Mouse (Mus musculus): ENCODE results near the gene Pomt1.

Gene Pomt1

DNA sequence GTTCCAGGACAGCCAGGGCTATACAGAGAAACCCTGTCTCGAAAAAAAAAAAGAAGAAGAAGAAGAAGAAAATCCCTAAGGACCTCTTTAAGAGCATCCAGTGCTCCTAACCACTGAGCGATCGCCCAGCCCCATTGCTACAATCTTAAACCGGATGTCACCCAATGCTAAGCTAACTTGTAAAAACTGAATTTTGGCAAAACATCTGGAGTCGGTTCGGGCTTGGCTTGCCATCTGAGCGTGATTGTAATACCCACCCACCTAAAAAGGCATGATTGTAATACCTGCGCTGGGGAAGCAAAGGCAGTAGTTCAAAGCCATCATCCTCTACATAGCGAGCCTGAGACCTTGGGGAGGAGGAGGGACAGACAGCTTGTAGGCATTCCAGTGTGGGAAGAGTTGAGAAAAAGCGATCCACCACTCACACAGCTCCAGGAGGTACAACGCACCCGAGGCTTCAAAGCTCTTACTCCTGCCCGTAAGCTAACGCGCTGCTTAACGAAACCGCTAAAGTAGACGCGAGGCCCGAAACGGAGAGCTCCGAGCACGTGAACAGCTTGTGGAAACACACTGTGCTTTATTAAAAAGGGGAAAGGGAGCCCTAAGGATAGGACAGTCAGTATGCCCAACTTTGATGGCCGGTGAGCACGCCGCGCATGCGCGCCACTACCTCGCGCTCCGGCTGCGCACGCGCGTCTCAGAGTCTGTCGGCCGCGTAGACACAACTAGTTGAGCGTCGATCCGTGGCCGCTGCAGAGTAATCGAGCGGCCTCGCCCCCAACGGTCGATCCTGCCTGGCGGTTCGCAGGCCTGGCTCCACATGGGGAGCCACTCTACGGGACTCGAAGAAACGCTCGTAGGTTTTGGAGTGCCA lies at the start of gene Pomt1:
Pomt1 (plus strand) TSS at position 705 of the 874 bp plus-strand sequence.
- DNase-seq (ENCODE audit: low spot score): peak; percentile 83

DNA sequence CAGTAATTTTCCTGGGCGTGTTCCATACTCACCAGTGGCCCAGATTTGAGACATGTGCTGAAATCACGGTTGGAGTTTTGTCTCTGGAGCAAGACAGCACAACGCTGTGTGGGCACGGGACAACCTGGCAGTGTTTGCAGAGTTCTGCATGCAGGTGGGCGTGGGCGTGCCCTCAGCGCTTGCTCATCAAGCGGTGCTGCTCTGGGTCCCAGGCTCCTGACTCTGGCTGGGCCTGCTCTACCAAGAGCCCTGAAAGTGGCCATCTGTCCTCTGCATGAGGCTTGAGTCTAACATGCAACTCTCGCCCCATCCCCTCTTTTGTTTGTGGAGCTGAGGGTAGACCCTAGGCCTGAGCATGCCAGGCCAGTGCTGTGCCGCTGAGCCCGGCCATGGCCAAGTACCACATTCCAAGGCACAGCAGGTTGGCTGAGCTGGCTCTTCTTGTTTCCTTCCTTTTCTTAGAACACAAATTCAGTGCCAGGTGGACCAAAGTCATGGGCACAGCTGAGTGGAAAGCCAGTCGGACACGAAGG lies 49.3 kb upstream of the Pomt1 start:
- no peak for DNase-seq (ENCODE audit: low spot score)

DNA sequence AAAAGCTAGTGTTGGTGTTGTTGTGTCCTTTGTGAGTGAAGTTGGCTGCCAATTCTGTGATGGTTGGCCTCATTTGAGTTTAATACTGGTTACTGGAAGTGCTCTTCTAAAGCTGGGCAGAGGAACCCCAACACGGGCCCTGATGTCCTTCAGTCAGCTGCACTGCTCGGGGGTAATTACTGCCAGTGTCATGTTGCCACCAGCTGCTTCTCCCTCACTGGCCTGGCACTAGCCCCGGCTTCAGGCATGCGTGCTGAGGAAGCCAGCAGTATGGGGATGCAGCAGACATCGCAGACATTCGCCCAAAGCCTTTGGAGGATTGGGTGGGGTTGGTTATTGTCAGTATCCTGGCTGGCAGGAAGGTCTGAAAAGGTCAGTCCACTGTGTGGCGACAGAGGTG lies 48.7 kb upstream of the Pomt1 start:
- DNase-seq (ENCODE audit: low spot score): no peak

DNA sequence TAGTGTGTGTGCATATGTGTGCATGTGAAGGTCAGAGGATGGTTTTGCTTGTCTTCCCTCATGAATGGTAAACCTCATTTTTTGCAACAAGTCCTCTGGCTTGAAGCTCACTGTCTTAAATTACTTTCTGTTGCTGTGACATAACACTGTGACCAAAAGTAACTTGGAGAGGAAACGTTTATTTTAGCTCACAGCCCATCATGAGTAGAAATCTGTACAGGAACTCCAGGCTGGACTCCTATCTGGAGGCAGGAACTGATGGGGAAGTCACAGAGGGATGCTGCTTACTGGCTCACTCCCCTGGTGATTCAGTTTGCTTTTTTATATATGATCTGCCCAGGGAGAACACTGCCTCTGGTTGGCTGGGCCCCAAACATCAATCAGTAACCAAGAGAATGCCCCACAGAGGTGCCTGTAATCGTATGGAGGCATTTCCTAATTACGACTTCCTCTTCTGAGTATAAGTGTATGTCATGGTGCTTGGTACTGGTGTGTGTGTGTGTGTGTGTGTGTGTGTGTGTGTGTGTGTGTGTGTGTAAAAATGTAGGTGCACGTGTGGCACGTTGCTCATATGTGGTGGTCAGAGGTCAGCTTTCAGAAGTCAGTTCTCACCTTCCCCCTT lies 47.2 kb upstream of the Pomt1 start:
- no peak for DNase-seq (ENCODE audit: low spot score)

DNA sequence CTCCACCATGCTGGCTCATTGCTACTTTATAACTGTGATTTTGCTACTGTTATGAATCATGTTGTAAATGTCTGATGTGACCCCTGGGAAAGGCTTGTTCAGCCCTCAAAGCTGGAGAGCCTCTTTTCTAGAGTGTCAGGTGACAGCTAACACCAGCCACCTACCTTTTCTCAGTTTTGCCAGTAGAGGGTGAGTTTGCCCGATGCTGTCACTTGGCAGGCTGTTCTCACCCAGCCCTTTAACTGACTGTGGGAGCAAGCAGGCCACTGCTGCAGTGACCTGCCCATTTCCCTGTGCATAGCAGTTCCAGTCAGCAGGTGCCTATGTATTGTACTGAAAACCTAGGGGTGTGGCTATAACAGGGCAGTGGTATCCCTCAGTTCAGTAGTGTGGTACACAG lies 45.8 kb upstream of the Pomt1 start:
- no peak for DNase-seq (ENCODE audit: low spot score)

DNA sequence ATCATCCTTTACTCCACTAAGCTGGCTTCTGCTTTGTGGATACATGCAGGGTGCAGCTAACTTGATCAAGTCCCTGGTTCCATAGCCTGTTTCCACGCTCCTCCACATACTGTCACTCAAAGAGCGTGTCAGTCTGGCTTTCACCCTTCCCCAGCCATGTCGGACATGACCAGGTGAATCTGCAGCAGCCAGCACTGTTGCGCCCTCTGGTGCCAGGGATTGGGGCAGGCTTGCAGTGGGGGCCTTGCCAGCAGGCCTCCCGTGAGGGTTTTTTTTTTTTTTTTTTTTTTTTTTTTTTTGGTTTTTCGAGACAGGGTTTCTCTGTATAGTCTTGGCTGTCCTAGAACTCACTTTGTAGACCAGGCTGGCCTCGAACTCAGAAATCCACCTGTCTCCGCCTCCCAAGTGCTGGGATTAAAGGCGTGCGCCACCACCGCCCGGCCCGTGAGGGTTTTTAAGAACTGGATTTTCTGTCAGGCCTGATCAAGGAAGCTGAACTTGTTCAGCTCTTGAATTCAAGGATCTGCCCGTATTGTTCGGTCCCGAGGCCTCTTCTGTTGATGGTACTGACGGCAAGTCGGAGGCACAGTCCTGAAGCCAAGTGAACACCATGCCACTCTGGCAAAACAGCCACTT lies 44.4 kb upstream of the Pomt1 start:
- peak; percentile 48 for DNase-seq (ENCODE audit: low spot score)

DNA sequence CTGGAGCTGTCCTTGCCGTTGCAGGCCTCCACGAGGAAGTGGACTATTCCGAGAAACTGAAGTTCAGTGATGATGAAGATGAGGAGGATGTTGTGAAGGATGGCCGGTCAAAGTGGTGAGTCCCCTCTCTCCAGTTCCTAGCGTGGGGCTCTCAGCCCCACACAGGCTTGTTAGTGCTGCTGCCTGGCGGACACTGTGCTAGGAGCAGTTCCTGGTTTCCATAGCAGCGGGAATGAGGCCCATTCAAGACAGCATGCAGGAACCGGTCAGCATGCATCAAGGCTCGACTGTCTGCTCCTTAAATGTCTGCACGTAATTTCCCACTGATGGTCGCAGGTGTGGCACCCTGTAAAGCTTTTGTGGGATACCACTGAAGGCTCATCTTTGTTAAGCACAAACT lies 37.4 kb upstream of the Pomt1 start:
- DNase-seq (ENCODE audit: low spot score): no peak

DNA sequence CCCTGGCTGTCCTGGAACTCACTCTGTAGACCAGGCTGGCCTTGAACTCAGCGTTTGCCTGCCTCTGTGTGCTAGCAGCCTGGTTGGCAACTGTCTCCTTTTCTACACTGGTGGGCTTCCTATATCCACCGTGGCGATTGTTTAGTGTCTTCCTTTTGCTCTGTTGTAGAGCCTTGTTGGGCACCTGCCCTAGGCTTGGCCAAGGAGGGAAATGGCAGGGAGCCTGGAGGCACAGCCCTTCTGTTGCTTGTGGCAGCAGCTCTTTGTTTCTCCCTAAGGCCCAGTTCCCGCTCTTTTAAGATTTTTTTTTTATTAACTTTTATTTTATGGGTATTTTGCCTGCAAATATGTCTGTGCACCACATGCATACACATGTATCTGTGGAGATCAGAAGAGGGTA lies 36.4 kb upstream of the Pomt1 start:
- no peak for DNase-seq (ENCODE audit: low spot score)

DNA sequence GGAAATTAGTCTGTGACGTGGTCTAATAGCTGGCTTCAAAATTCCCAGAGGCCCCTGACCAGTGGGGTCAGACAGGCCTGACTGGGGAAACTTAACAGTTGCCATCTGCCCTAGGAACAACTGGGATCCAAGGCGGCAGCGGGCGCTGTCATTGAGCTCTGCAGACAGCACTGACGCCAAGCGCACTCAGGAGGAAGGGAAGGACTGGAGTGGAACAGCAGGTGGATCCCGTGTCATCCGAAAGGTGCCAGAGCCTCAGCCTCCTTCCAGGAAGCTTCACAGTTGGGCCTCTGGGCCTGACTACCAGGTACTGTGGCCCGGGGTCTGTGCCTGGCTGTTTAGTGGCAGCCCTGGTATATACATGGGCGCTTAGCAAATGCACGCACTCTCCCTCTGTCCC lies 35.7 kb upstream of the Pomt1 start:
- no peak for DNase-seq (ENCODE audit: low spot score)

DNA sequence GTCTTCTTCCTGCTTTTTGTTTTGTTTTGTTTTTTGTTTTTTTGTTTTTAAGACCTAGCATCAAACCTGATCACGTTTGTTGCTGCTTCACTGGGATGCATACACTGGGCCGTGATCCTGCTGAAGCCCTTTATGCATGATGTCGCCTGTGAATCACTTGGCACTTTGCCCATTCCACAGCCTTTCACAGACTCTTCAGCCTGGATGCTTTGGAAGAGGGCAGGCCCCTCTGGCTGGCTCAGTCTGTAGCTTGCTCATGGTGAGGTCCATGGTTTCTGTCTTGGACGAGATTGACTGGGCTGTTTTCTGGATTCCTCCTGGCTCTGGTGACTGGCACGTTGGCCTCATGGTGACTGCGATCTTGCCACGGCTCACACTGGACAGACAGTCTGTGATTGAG lies 34.9 kb upstream of the Pomt1 start:
- no peak for DNase-seq (ENCODE audit: low spot score)

DNA sequence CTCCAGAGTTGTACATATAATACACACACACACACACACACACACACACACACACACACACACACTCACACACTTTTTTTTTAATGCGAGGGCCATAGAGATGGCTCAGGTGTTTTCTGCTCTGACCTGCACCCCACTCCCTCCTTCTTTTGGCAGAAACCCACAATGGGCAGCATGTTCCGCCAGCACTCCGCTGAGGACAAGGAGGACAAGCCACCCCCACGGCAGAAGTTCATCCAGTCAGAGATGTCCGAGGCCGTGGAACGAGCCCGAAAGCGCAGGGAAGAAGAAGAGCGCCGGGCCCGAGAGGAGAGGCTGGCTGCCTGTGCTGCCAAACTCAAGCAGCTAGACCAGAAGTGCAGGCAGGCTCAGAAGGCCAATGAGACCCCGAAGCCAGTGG lies 32.5 kb upstream of the Pomt1 start:
- DNase-seq (ENCODE audit: low spot score): no peak

DNA sequence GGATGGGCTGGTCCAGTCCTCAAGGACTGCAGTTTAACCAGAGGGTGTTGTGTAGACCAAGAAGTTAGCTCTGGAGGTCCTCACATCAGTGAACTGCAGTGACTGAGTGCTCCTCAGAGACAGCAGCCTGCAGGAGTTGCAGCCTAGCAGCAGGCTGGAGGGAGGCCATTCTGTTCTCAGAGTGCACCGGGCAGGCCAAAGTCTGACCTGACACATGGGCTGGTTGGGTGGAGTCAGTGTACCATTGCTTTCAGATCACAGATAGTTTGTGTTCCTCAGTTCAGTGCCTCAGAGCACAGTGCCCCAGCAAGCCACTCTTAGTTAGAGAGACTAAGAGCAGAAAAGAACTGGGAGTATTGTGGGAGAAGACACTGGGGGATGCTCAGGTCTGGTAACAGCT lies 28.7 kb upstream of the Pomt1 start:
- no peak for DNase-seq (ENCODE audit: low spot score)

DNA sequence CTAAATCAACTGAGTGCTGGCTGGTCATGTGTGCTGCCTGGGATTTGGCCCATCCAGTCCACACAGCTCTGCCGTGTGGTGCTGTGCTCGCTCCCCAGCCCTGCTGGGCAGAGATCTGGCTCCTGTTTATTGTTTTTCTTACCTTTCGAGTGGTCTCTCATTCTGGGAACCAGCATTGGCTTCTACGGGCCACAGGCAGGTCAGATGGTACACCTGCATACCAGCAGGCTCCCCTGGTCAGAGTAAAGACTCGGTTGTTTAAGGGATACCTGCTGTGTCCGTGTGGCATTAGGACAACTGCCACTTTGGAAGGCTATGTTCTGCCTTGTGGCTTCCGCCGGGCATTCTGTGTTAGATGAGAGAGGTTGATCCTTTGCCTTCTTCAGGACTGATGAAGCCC lies 24.7 kb upstream of the Pomt1 start:
- no peak for DNase-seq (ENCODE audit: low spot score)

DNA sequence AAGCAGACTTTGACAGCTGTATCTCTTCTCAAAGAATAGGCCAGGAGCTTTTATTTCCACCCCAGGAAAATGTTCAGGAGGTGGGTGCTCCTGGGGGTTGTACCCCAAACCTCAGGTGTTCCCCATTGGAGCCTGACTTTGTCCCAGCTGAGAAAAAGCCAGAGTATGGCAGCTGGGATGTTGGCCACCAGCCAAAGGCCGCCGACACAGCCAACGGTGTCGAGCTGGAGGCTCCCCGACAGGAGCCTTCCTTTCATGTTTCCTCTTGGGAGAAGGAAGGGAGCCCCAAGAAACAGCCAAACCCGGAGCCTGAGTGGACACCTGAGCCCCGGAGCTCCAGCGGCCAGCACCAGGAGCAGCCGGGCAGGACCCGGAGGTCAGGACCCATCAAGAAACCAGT lies 23.4 kb upstream of the Pomt1 start:
- DNase-seq (ENCODE audit: low spot score): no peak

DNA sequence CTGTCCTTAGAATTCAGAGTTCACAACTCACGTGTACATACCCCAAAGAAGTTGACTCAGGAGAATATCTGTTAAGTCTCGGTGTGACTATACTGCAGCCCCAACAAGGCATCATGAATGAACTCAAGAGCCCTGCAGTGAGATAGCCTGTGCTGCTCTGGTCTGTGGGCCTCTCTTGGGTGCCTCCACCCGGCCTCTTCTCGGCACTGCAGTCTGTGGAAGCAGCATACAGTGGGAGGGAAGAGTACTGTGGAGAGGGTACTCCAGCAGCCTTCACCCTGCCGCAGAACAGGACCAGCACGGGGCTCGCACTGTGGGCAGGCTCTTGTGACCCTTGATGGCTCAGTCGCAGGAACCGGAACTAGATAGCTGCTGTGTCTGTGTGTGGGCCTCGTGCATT lies 20.8 kb upstream of the Pomt1 start:
- no peak for DNase-seq (ENCODE audit: low spot score)

DNA sequence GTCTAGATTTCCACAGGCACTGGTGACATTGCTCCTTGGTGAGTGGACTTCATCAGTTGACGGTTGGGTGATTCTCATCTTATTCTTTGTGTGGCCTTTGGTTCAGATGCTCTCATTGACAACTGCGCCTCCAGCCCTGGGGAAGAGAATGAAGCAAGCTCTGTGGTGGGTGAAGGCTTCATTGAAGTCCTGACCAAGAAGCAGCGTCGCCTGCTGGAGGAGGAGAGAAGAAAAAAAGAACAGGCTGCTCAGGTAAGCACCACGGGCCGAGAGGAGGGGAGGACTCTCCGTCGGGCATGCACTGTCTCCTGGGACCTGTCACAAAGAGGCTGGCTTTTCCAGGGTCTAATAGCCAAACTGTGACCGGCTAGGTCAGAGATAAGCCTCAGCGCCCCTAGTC lies 19.9 kb upstream of the Pomt1 start:
- DNase-seq (ENCODE audit: low spot score): no peak

DNA sequence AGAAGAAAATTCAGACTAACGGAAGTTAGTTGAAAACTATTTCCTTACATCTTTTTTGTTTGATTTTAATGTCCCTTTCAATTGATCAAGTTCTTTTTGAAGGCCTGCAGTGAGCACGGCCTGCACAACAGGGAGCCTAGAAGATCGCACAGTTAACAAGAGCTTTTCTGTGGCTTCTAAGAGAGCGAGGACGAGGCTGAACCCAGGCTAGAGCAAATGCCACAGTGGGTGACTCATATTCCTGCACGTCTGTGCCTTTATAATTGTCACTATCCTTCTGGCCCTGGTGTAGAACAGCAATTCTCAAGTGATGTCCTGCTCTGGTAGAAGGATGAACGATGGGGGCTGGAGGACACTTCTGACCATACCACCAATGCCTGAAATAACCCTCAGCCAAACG lies 18.7 kb upstream of the Pomt1 start:
- DNase-seq (ENCODE audit: low spot score): no peak

DNA sequence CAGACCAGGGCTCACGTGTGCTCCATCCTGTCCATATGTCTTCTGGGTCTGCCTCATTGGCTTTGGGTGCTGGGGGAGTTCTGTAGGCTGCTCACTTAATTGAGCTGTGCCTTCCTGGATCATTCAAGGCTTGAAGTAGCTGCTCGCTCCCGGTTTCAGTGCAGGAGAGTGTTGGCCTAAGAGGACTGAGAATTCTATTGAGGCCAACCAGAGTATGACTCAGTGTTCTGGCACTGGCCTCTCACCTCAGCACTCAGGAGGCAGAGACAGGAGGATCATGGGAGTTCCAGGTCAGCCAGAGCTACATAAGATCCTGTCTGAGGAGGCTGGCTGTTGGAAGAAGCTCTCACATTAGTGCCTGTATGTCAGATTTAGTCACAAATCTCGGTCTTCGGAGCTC lies 18.3 kb upstream of the Pomt1 start:
- DNase-seq (ENCODE audit: low spot score): no peak

DNA sequence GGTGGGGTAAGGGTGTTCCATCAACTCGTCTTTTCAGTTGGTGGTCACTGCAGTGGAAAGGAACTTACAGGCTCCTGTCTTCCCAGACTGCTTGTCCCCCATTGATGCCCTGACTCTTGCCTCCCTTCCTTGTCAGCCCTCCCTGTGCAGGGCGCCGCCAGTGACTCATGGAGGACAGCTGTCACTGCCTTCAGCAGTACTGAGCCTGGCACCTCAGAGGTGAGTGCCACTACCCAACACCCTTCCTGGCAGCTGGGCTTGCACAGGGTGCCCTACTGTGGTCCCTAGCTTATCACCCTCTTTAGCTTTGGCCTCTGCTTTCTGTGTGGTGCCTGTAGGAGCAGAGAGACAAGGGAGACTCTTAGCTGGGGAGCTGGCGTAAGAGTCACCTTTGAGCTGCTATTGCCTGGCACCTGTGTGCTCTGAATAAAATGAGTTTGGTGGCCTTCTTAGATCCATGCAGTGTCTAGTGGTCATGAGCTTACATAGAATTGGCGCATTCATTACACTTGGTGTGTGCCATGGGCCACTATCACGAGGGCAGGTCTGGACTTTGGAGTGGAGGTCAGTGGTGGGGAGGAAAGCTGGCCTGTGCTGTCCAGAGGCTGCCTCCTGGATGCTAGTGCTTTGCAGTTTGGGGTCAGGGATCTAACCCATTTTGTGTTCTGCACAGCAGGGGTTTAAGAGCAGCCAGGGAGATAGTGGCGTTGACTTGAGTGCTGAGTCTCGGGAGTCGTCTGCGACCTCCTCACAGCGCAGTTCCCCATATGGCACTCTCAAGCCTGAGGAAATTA lies 17.7 kb upstream of the Pomt1 start:
- DNase-seq (ENCODE audit: low spot score): no peak

DNA sequence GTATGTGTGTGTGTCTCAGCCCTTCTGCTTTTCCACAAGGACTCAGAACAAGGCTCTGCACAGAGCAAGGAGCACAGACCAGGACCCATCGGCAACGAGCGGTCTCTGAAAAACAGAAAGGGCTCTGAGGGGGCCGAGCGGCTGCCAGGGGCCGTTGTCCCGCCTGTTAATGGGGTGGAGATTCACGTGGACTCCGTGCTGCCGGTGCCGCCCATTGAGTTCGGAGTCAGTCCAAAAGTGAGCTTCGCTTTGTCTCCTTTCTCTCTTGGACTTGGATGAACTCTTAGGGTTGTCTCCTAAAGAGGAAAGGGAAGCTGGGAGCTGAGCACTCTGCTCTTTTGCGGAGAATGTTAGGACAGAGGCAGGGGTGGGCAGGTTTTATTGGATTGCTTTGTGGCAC lies 16.9 kb upstream of the Pomt1 start:
- no peak for DNase-seq (ENCODE audit: low spot score)

DNA sequence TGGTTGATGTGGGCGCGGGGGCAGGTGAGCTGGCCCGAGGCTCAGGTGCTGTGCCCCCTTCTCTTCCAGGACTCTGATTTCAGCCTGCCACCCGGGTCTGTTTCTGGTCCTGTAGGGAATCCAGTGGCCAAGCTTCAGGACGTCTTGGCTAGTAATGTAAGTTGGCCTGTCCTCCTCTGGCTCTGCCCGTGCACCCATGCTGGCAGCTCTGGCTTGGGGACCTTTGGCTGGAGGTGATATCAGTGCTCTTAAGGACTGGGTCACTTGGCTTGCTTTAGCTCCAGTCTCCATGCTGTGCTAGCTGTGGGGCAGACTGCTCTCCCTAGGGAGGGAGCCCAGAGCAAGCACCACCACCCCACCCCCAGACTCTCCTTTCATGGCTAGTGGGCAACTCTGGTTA lies 16.4 kb upstream of the Pomt1 start:
- DNase-seq (ENCODE audit: low spot score): no peak

DNA sequence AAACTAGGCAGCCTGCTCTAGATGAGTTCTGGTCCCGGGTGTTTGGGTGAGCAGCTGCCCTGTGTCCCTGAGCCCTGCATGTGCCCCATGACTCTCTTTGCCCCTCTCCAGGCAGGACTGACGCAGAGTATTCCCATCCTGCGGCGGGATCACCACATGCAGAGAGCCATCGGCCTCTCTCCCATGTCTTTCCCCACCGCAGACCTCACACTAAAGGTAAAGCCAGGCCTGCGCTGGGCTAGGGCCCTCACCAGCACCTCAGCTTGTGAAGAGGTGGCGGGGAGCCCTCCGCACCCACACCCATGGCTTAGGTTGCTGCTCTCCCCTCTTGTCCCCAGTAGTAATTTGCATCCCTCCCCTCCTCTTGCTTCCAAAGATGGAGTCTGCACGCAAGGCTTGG lies 15.4 kb upstream of the Pomt1 start:
- DNase-seq (ENCODE audit: low spot score): no peak

All from urinary bladder, postnatal 25 days (tissue).